Mouse (Mus musculus) embryo, embryonic 11.5 days (tissue): ENCODE data around the gene Adcy5.

Source experiments
- DNase-seq: peaks from one replicate; pipeline ENCODE4 v3.0.0-alpha.2; 2012; ENCODE audit warnings: low read depth, low spot score

The Adcy5 gene

GRCm38 (mm10) chr16:35205681-35206080 is 51.0 kb downstream of the Adcy5 start:
- DNase-seq, result no peak

- DNase-seq, result no peak
These were observed 51.7 kb downstream of the Adcy5 start for GRCm38 (mm10) chr16:35206426-35206825.

- DNase-seq, result no peak
These were observed 54.1 kb downstream of the Adcy5 start for GRCm38 (mm10) chr16:35208796-35209195.

GRCm38 (mm10) chr16:35209753-35210152 is 55.1 kb downstream of the Adcy5 start:
- DNase-seq, result no peak

- DNase-seq, result no peak
These were observed 60.4 kb downstream of the Adcy5 start for GRCm38 (mm10) chr16:35215047-35215446.

GRCm38 (mm10) chr16:35215498-35215897 is 60.8 kb downstream of the Adcy5 start:
- no peak for DNase-seq

- DNase-seq, result no peak
These were observed 62.3 kb downstream of the Adcy5 start for GRCm38 (mm10) chr16:35216826-35217491.

GRCm38 (mm10) chr16:35220412-35220811 is 65.7 kb downstream of the Adcy5 start:
- DNase-seq, result no peak

GRCm38 (mm10) chr16:35221581-35221980 is 66.9 kb downstream of the Adcy5 start:
- DNase-seq, result no peak

GRCm38 (mm10) chr16:35223930-35224329 is 69.3 kb downstream of the Adcy5 start:
- no peak for DNase-seq

- DNase-seq, result no peak
These were observed 70.0 kb downstream of the Adcy5 start for GRCm38 (mm10) chr16:35224716-35225115.

GRCm38 (mm10) chr16:35229582-35229981 is 74.9 kb downstream of the Adcy5 start:
- no peak for DNase-seq

GRCm38 (mm10) chr16:35232153-35232750 is 77.6 kb downstream of the Adcy5 start:
- DNase-seq, result no peak

GRCm38 (mm10) chr16:35233329-35233728 is 78.7 kb downstream of the Adcy5 start:
- DNase-seq, result no peak

- no peak for DNase-seq
These were observed 82.4 kb downstream of the Adcy5 start for GRCm38 (mm10) chr16:35237091-35237490.

GRCm38 (mm10) chr16:35239318-35239965 is 84.8 kb downstream of the Adcy5 start:
- DNase-seq, result no peak

GRCm38 (mm10) chr16:35239966-35240730 is 85.5 kb downstream of the Adcy5 start:
- no peak for DNase-seq

- DNase-seq, result no peak
These were observed 92.7 kb downstream of the Adcy5 start for GRCm38 (mm10) chr16:35247364-35247763.

- DNase-seq, result no peak
These were observed 94.1 kb downstream of the Adcy5 start for GRCm38 (mm10) chr16:35248825-35249224.

- no peak for DNase-seq
These were observed 95.1 kb downstream of the Adcy5 start for GRCm38 (mm10) chr16:35249763-35250162.

- no peak for DNase-seq
These were observed 97.0 kb downstream of the Adcy5 start for GRCm38 (mm10) chr16:35251690-35252089.

- no peak for DNase-seq
These were observed 98.3 kb downstream of the Adcy5 start for GRCm38 (mm10) chr16:35252967-35253366.
